Mouse (Mus musculus) lung, adult 2 months (tissue): Measurements from ENCODE around the gene Rpn2.

Experiments
- CTCF ChIP-seq: fragments of 200-500 bp; IDR thresholded peaks from 2 replicates; pipeline ENCODE4 v1.5.1; 2011; ENCODE audit warnings: mild to moderate bottlenecking, low read length, control low read depth; ENCODE audit not compliant: insufficient read depth
- POLR2A ChIP-seq: fragments of 200-500 bp; IDR thresholded peaks from 2 replicates; pipeline ENCODE4 v1.6.1; 2011; ENCODE audit warnings: low read depth, mild to moderate bottlenecking, control low read depth, low read length, borderline replicate concordance; ENCODE audit errors: extremely low read depth

GRCm38 (mm10) chr2:157278717-157279415 lies at the start of gene Rpn2:
- TF ChIP-seq POLR2A (peak; percentile 54; the same call in 1 of the 2 replicates), CTCF (no peak)
